Mouse (Mus musculus): ENCODE results near the gene Klhl21. TPM values are rescaled to one million over a fixed set of nuclear protein-coding genes. Genes with fewer than 3 reads are reported as not detected.

Klhl21 gene
- polyA plus RNA-seq, 1 experiment from 2014 or later, result 5.9 TPM

- DNase-seq (ENCODE audit: low spot score) (no peak), ATAC-seq (replicated peaks; ENCODE audit: low FRiP score, low TSS enrichment, low read depth) (no peak)
- H3K36me3 ChIP-seq (ENCODE audit: control insufficient read depth, insufficient read depth, low read length), result peaks cover 60% of the 10 kb centered on the region
- H3K4me3 ChIP-seq (ENCODE audit: low read depth, low read length), result no peak overlapping the region
- H3K9ac ChIP-seq (ENCODE audit: low read length), result no peak overlapping the region
- H3K4me2 ChIP-seq (ENCODE audit: low read length), result no peak overlapping the region
- no peaks in the 10 kb centered on the region for H3K27me3 ChIP-seq (replicated peaks; ENCODE audit: control insufficient read depth, insufficient read depth, low read length)
- no peaks in the 10 kb centered on the region for H3K9me3 ChIP-seq (ENCODE audit: control insufficient read depth, low read length)
- 80% methylated on average over 8 of the region's 8 CpGs for WGBS
- H3K4me1 ChIP-seq (replicated peaks; ENCODE audit: control insufficient read depth, insufficient read depth, low read length), result no peaks in the 10 kb centered on the region
- H3K27ac ChIP-seq (ENCODE audit: low read depth), result no peak overlapping the region
Measured at GRCm38 (mm10) chr4:151980699-151981098, 27.9 kb upstream of the Klhl21 start.

DNA sequence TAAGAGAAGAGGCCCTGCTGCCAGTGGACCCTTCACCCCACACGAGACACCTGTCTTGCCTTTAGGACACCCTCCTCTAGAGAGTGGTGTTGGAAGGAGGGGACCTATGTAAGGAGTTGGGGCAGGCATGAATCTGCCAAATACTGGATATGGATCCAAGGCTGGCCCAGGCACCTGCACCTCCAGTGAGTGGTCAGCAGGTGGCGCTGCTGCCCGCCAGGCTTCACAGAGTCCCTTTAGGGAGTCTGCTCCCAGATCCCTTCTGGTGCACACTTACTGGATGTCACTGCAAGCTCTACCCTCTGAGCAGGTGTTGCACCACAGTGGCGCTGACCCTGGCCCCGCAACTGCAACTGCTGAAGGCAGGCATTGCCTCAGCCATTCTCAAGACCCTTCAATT lies 27.2 kb upstream of the Klhl21 start:
- Histone ChIP-seq H3K9ac (ENCODE audit: low read length) (no peak overlapping the region), H3K4me1 (replicated peaks; ENCODE audit: control insufficient read depth, insufficient read depth, low read length) (no peaks in the 10 kb centered on the region), H3K36me3 (ENCODE audit: control insufficient read depth, insufficient read depth, low read length) (peaks cover 59% of the 10 kb centered on the region), H3K4me2 (ENCODE audit: low read length) (no peak overlapping the region), H3K27me3 (replicated peaks; ENCODE audit: control insufficient read depth, insufficient read depth, low read length) (no peaks in the 10 kb centered on the region), H3K4me3 (ENCODE audit: low read depth, low read length) (no peak overlapping the region), H3K27ac (ENCODE audit: low read depth) (no peak overlapping the region), H3K9me3 (ENCODE audit: control insufficient read depth, low read length) (no peaks in the 10 kb centered on the region)
- 17% methylated on average over 5 of the region's 5 CpGs for WGBS
- DNase-seq (ENCODE audit: low spot score) (peak; percentile 91), ATAC-seq (replicated peaks; ENCODE audit: low FRiP score, low TSS enrichment, low read depth) (peak; percentile 67)

- ATAC-seq (replicated peaks; ENCODE audit: low FRiP score, low TSS enrichment, low read depth), result no peak
- H3K27ac ChIP-seq (ENCODE audit: low read depth), result no peak overlapping the region
- H3K4me1 ChIP-seq (replicated peaks; ENCODE audit: control insufficient read depth, insufficient read depth, low read length), result peaks cover 10% of the 10 kb centered on the region
- DNase-seq (ENCODE audit: low spot score), result no peak
- H3K4me3 ChIP-seq (ENCODE audit: low read depth, low read length), result no peak overlapping the region
- H3K4me2 ChIP-seq (ENCODE audit: low read length), result no peak overlapping the region
- no peaks in the 10 kb centered on the region for H3K27me3 ChIP-seq (replicated peaks; ENCODE audit: control insufficient read depth, insufficient read depth, low read length)
- 61% methylated on average over 17 of the region's 17 CpGs for WGBS
- no peaks in the 10 kb centered on the region for H3K9me3 ChIP-seq (ENCODE audit: control insufficient read depth, low read length)
- H3K36me3 ChIP-seq (ENCODE audit: control insufficient read depth, insufficient read depth, low read length), result peaks cover 49% of the 10 kb centered on the region
- no peak overlapping the region for H3K9ac ChIP-seq (ENCODE audit: low read length)
Measured at GRCm38 (mm10) chr4:151983043-151983442, 25.6 kb upstream of the Klhl21 start.

- DNase-seq (ENCODE audit: low spot score), result no peak
- Histone ChIP-seq H3K4me2 (ENCODE audit: low read length) (no peak overlapping the region), H3K4me1 (replicated peaks; ENCODE audit: control insufficient read depth, insufficient read depth, low read length) (peaks cover 12% of the 10 kb centered on the region), H3K9ac (ENCODE audit: low read length) (no peak overlapping the region), H3K27ac (ENCODE audit: low read depth) (no peak overlapping the region), H3K4me3 (ENCODE audit: low read depth, low read length) (no peak overlapping the region), H3K36me3 (ENCODE audit: control insufficient read depth, insufficient read depth, low read length) (peaks cover 46% of the 10 kb centered on the region), H3K9me3 (ENCODE audit: control insufficient read depth, low read length) (no peaks in the 10 kb centered on the region), H3K27me3 (replicated peaks; ENCODE audit: control insufficient read depth, insufficient read depth, low read length) (no peaks in the 10 kb centered on the region)
- ATAC-seq (replicated peaks; ENCODE audit: low FRiP score, low TSS enrichment, low read depth), result no peak
- WGBS, result 38% methylated on average over 8 of the region's 9 CpGs
Measured at GRCm38 (mm10) chr4:151983560-151983959, 25.0 kb upstream of the Klhl21 start.

DNA sequence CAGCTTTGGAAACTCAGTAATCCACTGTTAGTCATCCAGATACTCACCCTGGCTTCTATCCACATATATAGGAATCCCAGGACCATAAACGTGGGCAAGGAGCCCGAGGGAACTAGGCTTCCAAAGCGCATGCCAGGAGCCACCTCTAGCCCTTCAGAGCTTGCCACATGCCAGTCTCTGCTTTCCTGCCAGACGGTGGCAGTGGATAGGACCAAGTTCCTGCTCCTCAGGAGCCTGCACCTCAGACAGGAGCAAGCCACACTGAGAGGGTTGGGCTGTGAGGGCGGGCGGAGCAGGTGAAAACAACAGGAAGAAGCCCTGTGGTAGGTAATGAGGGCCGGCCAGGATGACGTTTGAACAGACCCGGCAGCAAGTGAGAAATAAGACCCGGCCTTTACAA lies 22.7 kb upstream of the Klhl21 start:
- Histone ChIP-seq H3K4me2 (ENCODE audit: low read length) (no peak overlapping the region), H3K9ac (ENCODE audit: low read length) (no peak overlapping the region), H3K36me3 (ENCODE audit: control insufficient read depth, insufficient read depth, low read length) (peaks cover 37% of the 10 kb centered on the region), H3K9me3 (ENCODE audit: control insufficient read depth, low read length) (no peaks in the 10 kb centered on the region), H3K27ac (ENCODE audit: low read depth) (no peak overlapping the region; the same call in 1 of the 2 replicates), H3K27me3 (replicated peaks; ENCODE audit: control insufficient read depth, insufficient read depth, low read length) (no peaks in the 10 kb centered on the region), H3K4me1 (replicated peaks; ENCODE audit: control insufficient read depth, insufficient read depth, low read length) (peaks cover 16% of the 10 kb centered on the region), H3K4me3 (ENCODE audit: low read depth, low read length) (no peak overlapping the region)
- ATAC-seq (replicated peaks; ENCODE audit: low FRiP score, low TSS enrichment, low read depth), result no peak
- WGBS, result 28% methylated on average over 10 of the region's 10 CpGs
- DNase-seq (ENCODE audit: low spot score), result no peak

- 60% methylated on average over 8 of the region's 8 CpGs for WGBS
- no peak overlapping the region for H3K9ac ChIP-seq (ENCODE audit: low read length)
- peaks cover 41% of the 10 kb centered on the region for H3K36me3 ChIP-seq (ENCODE audit: control insufficient read depth, insufficient read depth, low read length)
- H3K9me3 ChIP-seq (ENCODE audit: control insufficient read depth, low read length), result no peaks in the 10 kb centered on the region
- no peak overlapping the region for H3K4me2 ChIP-seq (ENCODE audit: low read length)
- H3K27me3 ChIP-seq (replicated peaks; ENCODE audit: control insufficient read depth, insufficient read depth, low read length), result no peaks in the 10 kb centered on the region
- DNase-seq (ENCODE audit: low spot score), result no peak
- H3K27ac ChIP-seq (ENCODE audit: low read depth), result no peak overlapping the region
- no peak overlapping the region for H3K4me3 ChIP-seq (ENCODE audit: low read depth, low read length)
- peaks cover 16% of the 10 kb centered on the region for H3K4me1 ChIP-seq (replicated peaks; ENCODE audit: control insufficient read depth, insufficient read depth, low read length)
- no peak for ATAC-seq (replicated peaks; ENCODE audit: low FRiP score, low TSS enrichment, low read depth)
Measured at GRCm38 (mm10) chr4:151986650-151987049, 22.0 kb upstream of the Klhl21 start.

GRCm38 (mm10) chr4:151988014-151988341 lies 20.6 kb upstream of the Klhl21 start:
- no peak for DNase-seq (ENCODE audit: low spot score)

DNA sequence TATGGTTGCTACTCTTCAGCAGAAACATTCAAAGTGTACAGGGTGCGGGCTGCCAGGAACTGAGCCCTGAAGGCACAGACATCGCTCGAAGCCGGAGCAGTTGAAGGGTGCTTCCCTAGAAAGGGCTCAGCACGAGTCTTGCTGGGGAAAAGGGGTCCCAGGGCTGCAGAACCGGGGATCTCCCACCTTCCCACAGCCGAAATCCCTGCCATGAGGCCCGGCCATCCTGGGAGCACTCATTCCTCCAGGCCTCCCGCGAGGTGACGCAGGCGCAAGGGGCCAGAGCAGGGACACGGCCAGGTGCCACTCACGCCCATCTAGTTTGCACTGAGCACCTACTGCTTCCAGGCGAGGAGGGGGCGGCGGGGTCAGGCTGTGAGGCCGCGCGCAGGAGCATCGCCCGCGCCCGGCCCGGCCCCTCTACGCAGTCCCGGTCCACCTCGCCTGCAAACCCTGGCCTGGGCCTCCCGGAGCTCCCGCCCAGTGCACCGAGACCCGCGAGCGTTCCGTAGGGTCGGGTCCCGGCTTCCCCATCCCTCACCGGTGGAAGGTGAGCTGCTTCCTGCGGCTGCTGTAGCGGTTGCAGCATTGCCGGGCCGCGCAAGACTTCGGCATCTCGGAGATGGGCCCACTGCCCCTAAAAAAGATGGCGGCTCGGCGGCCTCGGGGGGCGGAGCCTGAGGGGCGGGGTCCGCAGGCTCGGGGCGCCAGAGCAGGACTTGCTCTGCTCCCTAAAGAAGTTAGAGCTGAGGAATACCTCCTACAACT lies 20.1 kb upstream of the Klhl21 start, which contains the start of gene Thap3:
Gene Thap3 (minus strand): TSS at position 656 of the 768 bp plus-strand sequence.
- DNase-seq (ENCODE audit: low spot score), result peak; percentile 88
- peak within 1 kb of the TSS; percentile 91 for H3K4me2 ChIP-seq (ENCODE audit: low read length)
- no peaks in the 10 kb centered on the region for H3K9me3 ChIP-seq (ENCODE audit: control insufficient read depth, low read length)
- H3K9ac ChIP-seq (ENCODE audit: low read length), result peak within 1 kb of the TSS; percentile 73
- H3K27me3 ChIP-seq (replicated peaks; ENCODE audit: control insufficient read depth, insufficient read depth, low read length), result no peaks in the 10 kb centered on the region
- WGBS, result 2% methylated on average over 53 of the region's 54 CpGs
- ATAC-seq (replicated peaks; ENCODE audit: low FRiP score, low TSS enrichment, low read depth), result peak; percentile 79
- peaks cover 39% of the 10 kb centered on the region for H3K36me3 ChIP-seq (ENCODE audit: control insufficient read depth, insufficient read depth, low read length)
- H3K4me3 ChIP-seq (ENCODE audit: low read depth, low read length), result peak within 1 kb of the TSS; percentile 63
- peaks cover 16% of the 10 kb centered on the region for H3K4me1 ChIP-seq (replicated peaks; ENCODE audit: control insufficient read depth, insufficient read depth, low read length)
- peak within 1 kb of the TSS; percentile 82 for H3K27ac ChIP-seq (ENCODE audit: low read depth)

More at GRCm38 (mm10) chr4:151988014-151988341, 20.6 kb upstream of the Klhl21 start:
- ATAC-seq (replicated peaks; ENCODE audit: low FRiP score, low TSS enrichment, low read depth), result no peak
- H3K4me2 ChIP-seq (ENCODE audit: low read length), result peak overlapping the region; percentile 91
- peak overlapping the region; percentile 73 for H3K9ac ChIP-seq (ENCODE audit: low read length)
- H3K27me3 ChIP-seq (replicated peaks; ENCODE audit: control insufficient read depth, insufficient read depth, low read length), result no peaks in the 10 kb centered on the region
- H3K4me1 ChIP-seq (replicated peaks; ENCODE audit: control insufficient read depth, insufficient read depth, low read length), result peaks cover 16% of the 10 kb centered on the region
- H3K9me3 ChIP-seq (ENCODE audit: control insufficient read depth, low read length), result no peaks in the 10 kb centered on the region
- 23% methylated on average over 10 of the region's 10 CpGs for whole genome bisulfite sequencing
- H3K27ac ChIP-seq (ENCODE audit: low read depth), result peak overlapping the region; percentile 82
- H3K4me3 ChIP-seq (ENCODE audit: low read depth, low read length), result peak overlapping the region; percentile 63
- peaks cover 44% of the 10 kb centered on the region for H3K36me3 ChIP-seq (ENCODE audit: control insufficient read depth, insufficient read depth, low read length)

- H3K9ac ChIP-seq (ENCODE audit: low read length), result no peak overlapping the region
- peak; percentile 21; the same call in 1 of the 2 replicates for ATAC-seq (replicated peaks; ENCODE audit: low FRiP score, low TSS enrichment, low read depth)
- peak overlapping the region; percentile 63 for H3K4me3 ChIP-seq (ENCODE audit: low read depth, low read length)
- H3K27ac ChIP-seq (ENCODE audit: low read depth), result peak overlapping the region; percentile 82
- WGBS, result 24% methylated on average over 6 of the region's 6 CpGs
- H3K4me2 ChIP-seq (ENCODE audit: low read length), result peak overlapping the region; percentile 91
- peaks cover 19% of the 10 kb centered on the region for H3K4me1 ChIP-seq (replicated peaks; ENCODE audit: control insufficient read depth, insufficient read depth, low read length)
- H3K9me3 ChIP-seq (ENCODE audit: control insufficient read depth, low read length), result no peaks in the 10 kb centered on the region
- no peak for DNase-seq (ENCODE audit: low spot score)
- no peaks in the 10 kb centered on the region for H3K27me3 ChIP-seq (replicated peaks; ENCODE audit: control insufficient read depth, insufficient read depth, low read length)
- H3K36me3 ChIP-seq (ENCODE audit: control insufficient read depth, insufficient read depth, low read length), result peaks cover 38% of the 10 kb centered on the region
Measured at GRCm38 (mm10) chr4:151989110-151989488, 19.5 kb upstream of the Klhl21 start.
